Mouse (Mus musculus) neural tube, embryonic 12.5 days (tissue): Measurements from ENCODE around the gene Nrm. TPM values are rescaled to one million over a fixed set of nuclear protein-coding genes. Genes with fewer than 3 reads are reported as not detected.

Experiments used
- ATAC-seq: fragments of 200-750 bp; cut with Nextera tagmentation; 2 replicates; pipeline ENCODE4 v1.8.0; 2017; ENCODE audit warnings: low read depth, mild to moderate bottlenecking, moderate TSS enrichment, moderate library complexity; ENCODE audit not compliant: low FRiP score
- H3K27ac ChIP-seq: fragments of 300-500 bp; sonication (generic); 2 replicates; pipeline ENCODE4 v1.5.1; 2016
- H3K27me3 ChIP-seq: fragments of 300-500 bp; sonication (generic); replicated peaks from 2 replicates; pipeline ENCODE4 v1.6.1; 2016; ENCODE audit warnings: mild to moderate bottlenecking
- H3K36me3 ChIP-seq: fragments of 300-500 bp; sonication (generic); 2 replicates; pipeline ENCODE4 v1.6.1; 2016; ENCODE audit warnings: mild to moderate bottlenecking
- H3K4me1 ChIP-seq: fragments of 300-500 bp; sonication (generic); 2 replicates; pipeline ENCODE4 v1.6.1; 2016
- H3K4me2 ChIP-seq: fragments of 300-500 bp; sonication (generic); replicated peaks from 2 replicates; pipeline ENCODE4 v1.6.1; 2016; ENCODE audit warnings: mild to moderate bottlenecking
- H3K4me3 ChIP-seq: fragments of 300-500 bp; sonication (generic); 2 replicates; pipeline ENCODE4 v1.5.1; 2016
- H3K9ac ChIP-seq: fragments of 300-500 bp; sonication (generic); 2 replicates; pipeline ENCODE4 v1.6.1; 2016; ENCODE audit warnings: mild to moderate bottlenecking
- H3K9me3 ChIP-seq: fragments of 300-500 bp; sonication (generic); 2 replicates; pipeline ENCODE4 v1.6.1; 2016; ENCODE audit warnings: mild to moderate bottlenecking
- WGBS: fragments of 180-500 bp; shearing (Covaris S2); methylation state at CpG from one replicate; pipeline ENCODE4 v1.1.7; 2016; 5-methylcytosine and 5-hydroxymethylcytosine counted together
- polyA plus RNA-seq: library from polyadenylated mRNA; unstranded; fragments of >200 nt; fragmentation: Nextera tagmentation; extraction: Ambion mirVana; gene quantifications from 2 replicates; pipeline ENCODE4 v1.2.1, GENCODE M21; 2016

Gene Nrm
- 40.5 and 41.3 TPM in 2 replicates for polyA plus RNA-seq

DNA sequence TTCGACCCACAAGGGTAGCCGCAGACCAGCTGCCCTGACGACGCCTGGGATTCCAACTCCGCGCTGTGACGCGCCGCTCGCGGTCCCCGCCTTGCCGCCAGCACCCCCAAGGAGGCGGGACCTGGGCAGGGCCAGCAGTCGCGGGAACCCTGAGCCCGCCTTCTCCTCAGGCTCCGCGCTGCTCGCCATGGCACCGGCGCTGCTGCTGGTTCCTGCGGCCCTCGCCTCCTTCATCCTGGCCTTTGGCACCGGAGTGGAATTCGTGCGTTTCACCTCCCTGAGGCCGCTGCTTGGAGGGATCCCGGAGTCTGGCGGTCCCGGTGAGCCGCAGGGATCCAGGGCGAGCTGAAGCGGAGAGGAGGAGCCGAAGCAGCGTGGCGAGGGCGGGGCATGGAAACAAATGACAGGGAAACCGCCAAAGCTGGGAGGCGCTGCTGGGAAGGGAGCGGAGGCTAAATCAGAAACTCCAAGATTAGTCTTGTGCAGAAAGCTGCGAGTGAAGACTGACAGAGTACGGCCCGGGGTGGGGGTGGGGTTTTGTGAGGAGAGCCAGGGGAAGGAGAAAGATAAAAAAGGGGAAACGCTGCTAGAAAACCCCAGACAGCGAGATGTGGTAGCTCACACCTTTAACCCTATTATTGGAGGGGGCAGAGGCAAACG is at the start of gene Nrm:
TSS of gene Nrm (plus strand) at position 121 of the 660 bp plus-strand sequence.
- Histone ChIP-seq H3K9me3 (no peaks in the 10 kb centered on the region), H3K36me3 (peaks cover 21% of the 10 kb centered on the region), H3K9ac (peak within 1 kb of the TSS; percentile 66), H3K27ac (peak within 1 kb of the TSS; percentile 79), H3K27me3 (no peaks in the 10 kb centered on the region), H3K4me3 (peak within 1 kb of the TSS; percentile 54), H3K4me1 (peaks cover 18% of the 10 kb centered on the region), H3K4me2 (peak within 1 kb of the TSS; percentile 69)
- WGBS = under 1% methylated on average over 47 of the region's 47 CpGs
- ATAC-seq = peak; percentile 85

DNA sequence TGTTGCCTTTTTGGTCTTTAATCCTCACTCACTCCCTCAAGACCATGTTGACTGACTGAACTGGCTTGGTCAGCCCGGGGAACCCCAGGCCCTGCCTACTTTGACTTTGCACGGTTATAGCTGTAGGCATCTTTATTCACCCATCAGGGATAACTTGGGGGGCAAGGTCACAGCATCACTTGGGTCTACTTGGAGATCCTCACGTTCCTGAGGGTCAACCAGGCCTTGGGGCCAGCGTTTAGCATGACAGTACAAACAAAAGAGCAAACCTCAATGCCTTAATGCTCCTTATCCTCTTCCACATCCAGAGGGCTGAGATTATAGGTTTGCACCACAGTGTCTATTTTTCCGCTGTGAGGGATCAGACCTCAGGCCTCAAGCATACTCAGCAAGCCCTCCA is 48.8 kb upstream of the Nrm start:
- no peak overlapping the region for H3K4me2 ChIP-seq
- no peaks in the 10 kb centered on the region for H3K36me3 ChIP-seq
- H3K9me3 ChIP-seq = no peaks in the 10 kb centered on the region
- 0 out of 2 replicates have a peak, but pooled peaks cover 9% of the 10 kb centered on the region for H3K4me1 ChIP-seq
- no peaks in the 10 kb centered on the region for H3K27me3 ChIP-seq
- ATAC-seq = no peak
- H3K9ac ChIP-seq = no peak overlapping the region
- H3K27ac ChIP-seq = no peak overlapping the region
- 73% methylated on average over 5 of the region's 5 CpGs for WGBS
- H3K4me3 ChIP-seq = no peak overlapping the region

DNA sequence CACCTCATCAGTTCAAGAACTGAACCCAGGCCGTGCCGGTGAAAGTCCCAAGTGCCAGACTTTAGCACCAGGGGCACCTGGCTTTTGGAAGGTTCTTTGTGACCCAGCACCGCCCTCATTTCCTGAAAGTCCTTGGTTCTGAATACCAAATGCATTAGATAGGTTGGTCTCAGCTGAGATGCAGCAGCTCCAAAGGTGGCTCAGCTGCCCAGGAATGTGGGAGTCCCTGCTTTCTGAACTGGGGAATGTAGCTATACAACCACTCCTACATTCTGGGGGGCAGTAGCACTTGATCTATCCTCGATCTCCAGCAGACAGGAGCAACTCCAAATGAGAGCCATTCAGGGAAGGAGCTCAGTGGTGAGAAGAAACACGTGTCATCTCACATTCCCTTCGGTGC is 48.4 kb upstream of the Nrm start:
- no peaks in the 10 kb centered on the region for H3K36me3 ChIP-seq
- no peak overlapping the region for H3K4me2 ChIP-seq
- no peak overlapping the region for H3K27ac ChIP-seq
- no peaks in the 10 kb centered on the region for H3K9me3 ChIP-seq
- no peak overlapping the region for H3K4me3 ChIP-seq
- no peak overlapping the region for H3K9ac ChIP-seq
- WGBS = 80% methylated on average over 6 of the region's 6 CpGs
- no peak for ATAC-seq
- 0 out of 2 replicates have a peak, but pooled peaks cover 9% of the 10 kb centered on the region for H3K4me1 ChIP-seq
- no peaks in the 10 kb centered on the region for H3K27me3 ChIP-seq

DNA sequence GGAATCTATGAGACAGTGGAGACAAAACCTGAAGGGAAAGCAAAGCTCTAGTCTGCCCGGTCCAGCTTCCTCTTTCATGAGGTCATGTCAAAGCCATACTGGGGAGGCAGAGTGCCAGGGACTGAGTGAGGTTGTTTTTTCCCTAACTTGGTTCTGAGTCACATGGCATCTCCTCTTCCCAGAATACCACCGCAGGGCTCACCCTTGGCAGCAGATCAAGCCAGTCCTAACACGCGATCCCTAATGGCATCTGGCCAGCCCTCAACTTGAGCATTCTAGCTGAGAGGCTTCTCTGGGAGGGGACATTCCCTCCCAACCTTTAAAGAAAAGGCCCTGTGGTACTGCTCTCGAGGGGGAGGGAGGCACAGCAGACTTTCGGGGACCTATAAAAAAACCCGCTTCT is 47.9 kb upstream of the Nrm start:
- Histone ChIP-seq H3K9ac (no peak overlapping the region), H3K4me2 (no peak overlapping the region), H3K4me1 (0 out of 2 replicates have a peak, but pooled peaks cover 9% of the 10 kb centered on the region), H3K36me3 (no peaks in the 10 kb centered on the region), H3K4me3 (no peak overlapping the region), H3K27ac (no peak overlapping the region), H3K9me3 (no peaks in the 10 kb centered on the region), H3K27me3 (no peaks in the 10 kb centered on the region)
- ATAC-seq = no peak
- 74% methylated on average over 7 of the region's 7 CpGs for WGBS

DNA sequence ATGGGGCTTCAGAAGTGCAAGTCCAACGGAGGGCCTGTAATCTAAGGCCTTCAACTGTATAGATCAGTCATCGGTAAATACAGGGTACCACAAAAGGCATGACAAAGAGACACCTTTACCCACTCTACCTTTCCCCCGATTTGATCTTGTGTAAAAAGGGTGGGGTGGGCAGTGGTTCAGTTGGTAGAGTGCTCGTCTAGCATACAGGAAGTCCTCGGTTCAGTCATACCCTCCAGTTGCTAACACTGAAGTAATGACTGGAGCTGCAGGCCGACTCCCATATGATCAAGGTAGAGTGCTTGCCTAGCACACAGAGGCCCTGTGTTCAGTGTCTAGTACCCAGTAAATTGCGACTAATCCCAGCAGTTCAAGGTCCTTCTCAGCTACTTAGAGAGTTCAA is 47.5 kb upstream of the Nrm start:
- Histone ChIP-seq H3K4me1 (0 out of 2 replicates have a peak, but pooled peaks cover 9% of the 10 kb centered on the region), H3K36me3 (no peaks in the 10 kb centered on the region), H3K4me2 (no peak overlapping the region), H3K9ac (no peak overlapping the region), H3K27me3 (no peaks in the 10 kb centered on the region), H3K27ac (no peak overlapping the region), H3K4me3 (no peak overlapping the region), H3K9me3 (no peaks in the 10 kb centered on the region)
- WGBS = 88% methylated on average over 7 of the region's 7 CpGs
- ATAC-seq = no peak

DNA sequence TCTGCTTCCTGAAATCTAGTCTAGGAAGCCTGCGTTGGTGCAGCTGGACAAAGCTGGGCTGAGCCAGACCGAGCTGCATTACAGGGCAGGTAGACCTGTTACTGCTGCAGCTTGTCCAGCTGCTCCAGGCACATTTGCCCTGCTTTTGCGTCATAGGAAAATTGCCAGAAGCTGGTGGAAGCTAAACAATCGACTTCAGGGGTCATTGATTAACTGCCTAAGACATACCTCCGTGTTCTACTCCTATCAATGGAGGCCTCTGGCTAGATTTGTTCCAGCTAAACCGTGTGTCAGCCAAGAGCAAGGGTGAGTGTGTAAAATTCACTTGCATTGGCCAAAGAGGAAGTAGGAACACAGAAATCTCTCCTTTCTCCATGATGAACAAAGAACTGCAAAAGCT is 46.4 kb upstream of the Nrm start:
- Histone ChIP-seq H3K9ac (no peak overlapping the region), H3K27me3 (peaks cover 6% of the 10 kb centered on the region; the same call in 1 of the 2 replicates), H3K36me3 (no peaks in the 10 kb centered on the region), H3K27ac (no peak overlapping the region), H3K4me2 (no peak overlapping the region), H3K9me3 (no peaks in the 10 kb centered on the region), H3K4me1 (0 out of 2 replicates have a peak, but pooled peaks cover 9% of the 10 kb centered on the region), H3K4me3 (no peak overlapping the region)
- WGBS = 58% methylated on average over 6 of the region's 6 CpGs
- ATAC-seq = no peak

DNA sequence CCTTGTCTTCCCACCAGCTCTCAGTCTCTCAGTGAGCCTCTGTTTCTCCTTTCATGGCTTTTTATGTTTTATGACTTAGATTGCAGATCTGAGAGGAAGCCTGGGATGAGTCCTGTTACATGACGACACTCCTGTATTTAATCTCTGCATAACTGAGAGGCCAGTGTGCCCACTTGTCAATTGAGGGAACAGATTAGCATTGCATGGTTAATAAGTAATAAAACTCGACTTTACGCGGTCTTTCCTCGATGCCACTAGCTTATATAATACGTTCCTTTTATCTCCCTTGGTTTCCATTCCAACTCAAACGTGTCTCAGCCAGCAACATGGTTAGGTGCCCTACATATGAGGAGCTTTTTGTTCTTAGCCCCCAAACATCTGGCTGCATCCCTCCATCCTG is 45.3 kb upstream of the Nrm start:
- H3K4me1 ChIP-seq = 0 out of 2 replicates have a peak, but pooled peaks cover 9% of the 10 kb centered on the region
- no peak overlapping the region for H3K4me2 ChIP-seq
- H3K4me3 ChIP-seq = no peak overlapping the region
- no peak overlapping the region for H3K9ac ChIP-seq
- no peak for ATAC-seq
- H3K36me3 ChIP-seq = no peaks in the 10 kb centered on the region
- WGBS = 58% methylated on average over 7 of the region's 7 CpGs
- peaks cover 13% of the 10 kb centered on the region for H3K27me3 ChIP-seq
- H3K27ac ChIP-seq = no peak overlapping the region
- H3K9me3 ChIP-seq = no peaks in the 10 kb centered on the region

DNA sequence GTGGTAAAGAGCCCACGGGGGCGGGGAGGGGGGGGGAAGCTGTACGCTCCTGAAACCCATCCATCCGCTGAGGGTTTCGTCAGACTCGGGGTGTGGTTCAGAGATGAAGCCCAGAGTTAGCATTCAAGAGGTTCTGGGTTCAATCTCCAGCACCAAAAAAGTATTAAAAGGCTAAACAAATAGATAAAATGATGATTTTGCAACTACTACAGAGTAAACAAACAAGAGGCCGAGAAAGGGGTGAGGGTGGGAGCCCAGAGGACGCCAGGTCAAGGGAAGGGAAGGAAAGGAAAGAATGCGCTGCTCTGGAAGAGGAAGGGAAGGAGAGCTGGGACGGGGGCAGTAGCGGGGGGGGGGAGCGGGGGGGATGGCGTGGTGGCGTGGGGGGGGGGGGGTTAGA is 44.4 kb upstream of the Nrm start:
- Histone ChIP-seq H3K9ac (no peak overlapping the region), H3K9me3 (no peaks in the 10 kb centered on the region), H3K4me1 (peaks cover 15% of the 10 kb centered on the region), H3K4me3 (no peak overlapping the region), H3K36me3 (no peaks in the 10 kb centered on the region), H3K4me2 (no peak overlapping the region), H3K27me3 (peaks cover 18% of the 10 kb centered on the region), H3K27ac (no peak overlapping the region)
- ATAC-seq = no peak
- 49% methylated on average over 8 of the region's 14 CpGs for WGBS

DNA sequence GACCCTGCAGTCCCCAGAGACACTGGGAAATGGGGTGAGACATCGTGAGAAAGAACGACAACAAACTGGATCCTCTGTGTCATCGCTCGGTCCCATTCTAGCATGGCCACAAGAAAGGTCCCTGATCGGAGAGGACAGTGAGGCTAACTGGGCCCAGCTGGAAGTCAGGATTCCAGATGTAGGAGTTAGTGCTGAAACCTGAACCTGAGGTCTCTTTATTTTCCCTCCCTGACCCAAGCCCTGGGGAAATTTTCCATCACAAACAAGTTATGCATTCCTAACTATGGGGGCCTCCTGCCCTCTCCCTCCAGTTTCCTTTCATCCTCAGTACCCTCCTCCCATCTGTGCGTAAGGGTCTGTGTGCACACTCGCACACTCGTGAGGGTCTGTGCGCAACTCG is 43.9 kb upstream of the Nrm start:
- no peak overlapping the region for H3K27ac ChIP-seq
- H3K9ac ChIP-seq = no peak overlapping the region
- 56% methylated on average over 10 of the region's 10 CpGs for WGBS
- H3K4me3 ChIP-seq = no peak overlapping the region
- H3K36me3 ChIP-seq = no peaks in the 10 kb centered on the region
- no peak overlapping the region for H3K4me2 ChIP-seq
- peaks cover 21% of the 10 kb centered on the region for H3K4me1 ChIP-seq
- peaks cover 18% of the 10 kb centered on the region for H3K27me3 ChIP-seq
- no peak for ATAC-seq
- no peaks in the 10 kb centered on the region for H3K9me3 ChIP-seq

DNA sequence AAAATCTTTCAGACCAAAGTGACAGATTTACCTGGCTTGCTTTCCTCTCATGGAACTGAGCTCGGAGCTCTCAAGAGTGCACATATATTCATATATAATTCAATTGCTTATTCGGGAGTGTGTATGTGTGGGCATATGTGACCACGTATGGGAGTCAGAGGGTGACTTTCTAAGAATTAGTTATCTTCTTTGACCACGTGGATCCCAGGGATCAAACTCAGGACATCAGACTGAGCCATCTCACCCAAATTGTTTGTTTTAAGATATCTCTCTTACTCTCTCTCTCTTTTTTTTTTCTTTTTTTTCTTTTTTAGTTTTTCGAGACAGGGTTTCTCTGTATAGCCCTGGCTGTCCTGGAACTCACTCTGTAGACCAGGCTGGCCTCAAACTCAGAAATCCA is 41.0 kb upstream of the Nrm start:
- Histone ChIP-seq H3K4me1 (peaks cover 35% of the 10 kb centered on the region), H3K4me2 (no peak overlapping the region), H3K27ac (no peak overlapping the region), H3K36me3 (no peaks in the 10 kb centered on the region), H3K9me3 (no peaks in the 10 kb centered on the region), H3K9ac (no peak overlapping the region), H3K27me3 (peaks cover 18% of the 10 kb centered on the region), H3K4me3 (no peak overlapping the region)
- WGBS = 87% methylated on average over 5 of the region's 5 CpGs
- no peak for ATAC-seq

DNA sequence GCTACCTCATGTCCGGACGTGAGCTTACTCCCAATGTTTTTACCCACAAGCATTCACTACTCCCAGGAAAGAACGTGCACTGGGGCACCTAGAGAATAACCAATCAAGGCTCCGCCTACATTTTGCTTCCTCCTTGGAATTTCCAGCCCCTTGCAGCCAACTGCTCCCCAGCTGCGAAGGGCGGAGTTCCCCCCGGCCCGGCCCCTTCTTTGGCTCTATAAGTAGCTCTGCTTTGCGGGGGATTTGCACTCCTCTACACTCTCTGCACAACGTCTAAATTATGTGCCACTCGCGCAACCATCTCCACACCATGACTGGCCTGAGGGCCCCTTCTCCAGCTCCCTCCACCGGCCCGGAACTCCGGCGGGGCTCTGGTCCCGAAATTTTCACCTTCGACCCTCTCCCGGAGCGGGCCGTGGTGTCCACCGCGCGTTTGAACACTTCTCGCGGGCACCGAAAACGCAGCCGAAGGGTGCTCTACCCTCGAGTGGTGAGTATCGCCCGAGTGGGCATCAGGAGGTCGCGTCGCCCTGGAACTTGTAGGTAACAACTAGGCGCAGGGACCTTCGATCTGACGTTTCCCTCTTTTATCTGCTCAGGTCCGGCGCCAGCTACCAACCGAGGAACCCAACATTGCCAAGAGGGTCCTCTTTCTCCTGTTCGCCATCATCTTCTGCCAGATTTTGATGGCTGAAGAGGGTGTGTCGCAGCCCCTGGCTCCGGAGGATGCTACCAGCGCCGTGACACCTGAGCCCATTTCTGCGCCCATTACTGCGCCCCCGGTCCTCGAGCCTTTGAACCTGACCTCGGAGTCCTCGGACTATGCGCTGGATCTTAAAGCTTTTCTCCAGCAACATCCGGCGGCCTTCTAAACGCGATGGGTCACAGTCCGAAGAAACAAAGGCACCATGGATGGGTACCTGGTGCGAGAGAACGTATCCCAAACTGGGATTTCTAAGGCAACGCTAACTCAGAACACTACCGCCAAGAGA is 39.4 kb upstream of the Nrm start, which contains the start of gene Ier3:
TSS of gene Ier3 (plus strand) at position 246 of the 992 bp plus-strand sequence.
- peak; percentile 17; the same call in 1 of the 2 replicates for ATAC-seq
- H3K4me3 ChIP-seq = peak within 1 kb of the TSS; percentile 72
- peaks cover 13% of the 10 kb centered on the region for H3K36me3 ChIP-seq
- WGBS = under 1% methylated on average over 62 of the region's 62 CpGs
- peak within 1 kb of the TSS; percentile 70 for H3K9ac ChIP-seq
- H3K4me1 ChIP-seq = peaks cover 30% of the 10 kb centered on the region
- H3K4me2 ChIP-seq = peak within 1 kb of the TSS; percentile 85
- H3K27me3 ChIP-seq = peaks cover 18% of the 10 kb centered on the region
- no peaks in the 10 kb centered on the region for H3K9me3 ChIP-seq
- H3K27ac ChIP-seq = no peak within 1 kb of the TSS

DNA sequence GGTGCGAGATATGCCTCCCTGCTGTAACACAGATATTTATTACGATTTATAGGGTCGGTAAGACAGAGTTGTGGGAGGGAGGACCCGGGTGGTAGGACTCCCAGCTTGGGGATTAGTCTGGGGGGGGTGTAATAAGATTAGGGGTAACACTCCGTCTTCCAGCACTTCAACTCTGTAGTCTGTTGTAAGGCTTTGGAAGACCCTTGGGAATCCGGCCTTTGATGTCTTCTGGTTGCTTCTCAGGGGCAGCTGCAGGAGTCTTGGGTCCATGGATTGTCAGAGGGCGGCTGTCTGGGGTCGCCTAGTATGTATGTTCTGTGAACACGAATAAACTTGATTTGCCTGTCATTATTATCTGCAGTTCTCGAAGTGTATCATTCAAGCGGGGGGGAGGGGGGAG is 38.6 kb upstream of the Nrm start:
- Histone ChIP-seq H3K4me1 (peaks cover 26% of the 10 kb centered on the region), H3K36me3 (peaks cover 21% of the 10 kb centered on the region), H3K27me3 (peaks cover 18% of the 10 kb centered on the region), H3K27ac (no peak overlapping the region), H3K4me2 (peak overlapping the region; percentile 85), H3K4me3 (peak overlapping the region; percentile 72), H3K9ac (peak overlapping the region; percentile 70), H3K9me3 (no peaks in the 10 kb centered on the region)
- peak; percentile 29; the same call in 1 of the 2 replicates for ATAC-seq
- 2% methylated on average over 11 of the region's 11 CpGs for WGBS
